Mouse (Mus musculus): Measurements from ENCODE around the gene Dap. TPM values are rescaled to one million over a fixed set of nuclear protein-coding genes. Genes with fewer than 3 reads are reported as not detected.

The Dap gene
- polyA plus RNA-seq, 1 experiment from 2014 or later, result 148 TPM

DNA sequence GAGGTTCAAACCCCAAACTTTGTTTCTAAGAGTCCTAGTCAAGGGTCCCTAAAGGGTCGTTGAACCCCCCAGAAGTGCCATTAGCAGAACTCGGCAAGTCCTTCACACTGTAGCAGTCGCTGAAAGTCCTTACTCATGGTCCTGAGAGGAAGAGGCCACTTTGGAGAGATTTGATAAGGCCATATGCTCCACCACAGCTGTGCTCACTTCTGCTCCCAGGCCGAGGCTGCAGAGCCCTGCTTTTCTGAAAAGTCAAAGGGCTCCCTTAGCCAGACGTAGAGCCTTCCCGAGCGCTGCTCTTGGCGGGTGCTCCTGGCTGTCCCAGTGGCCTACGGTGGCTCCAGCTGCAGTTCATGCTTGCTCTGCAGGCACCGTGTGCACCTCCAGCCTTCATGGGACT, 49.4 kb downstream of the Dap start:
- TF ChIP-seq CTCF (IDR thresholded peaks at IDR 0.05) (no peak), EP300 (IDR thresholded peaks at IDR 0.05) (no peak)
- Histone ChIP-seq H3K9me3 (ENCODE audit: low read length) (no peaks in the 10 kb centered on the region), H3K27me3 (replicated peaks; ENCODE audit: insufficient read depth, low read length) (no peaks in the 10 kb centered on the region), H3K4me2 (replicated peaks; ENCODE audit: low read depth, low read length) (no peak overlapping the region), H3K36me3 (ENCODE audit: insufficient read depth, low read length) (peaks cover 11% of the 10 kb centered on the region; the same call in 1 of the 2 replicates), H3K9ac (replicated peaks; ENCODE audit: low read depth) (no peak overlapping the region), H3K4me3 (ENCODE audit: low read depth, low read length) (no peak overlapping the region), H3K27ac (ENCODE audit: low read length) (no peak overlapping the region), H3K4me1 (ENCODE audit: insufficient read depth, low read depth, low read length) (no peaks in the 10 kb centered on the region)
- 46% methylated on average over 10 of the region's 10 CpGs for WGBS
- DNase-seq (ENCODE audit: low spot score) (no peak), ATAC-seq (0 out of 2 replicates have a peak, but pooled peaks have one; percentile 17)

- Histone ChIP-seq H3K27ac (ENCODE audit: low read length) (no peak overlapping the region), H3K4me2 (replicated peaks; ENCODE audit: low read depth, low read length) (no peak overlapping the region), H3K9me3 (ENCODE audit: low read length) (no peaks in the 10 kb centered on the region), H3K36me3 (ENCODE audit: insufficient read depth, low read length) (peaks cover 7% of the 10 kb centered on the region; the same call in 1 of the 2 replicates), H3K27me3 (replicated peaks; ENCODE audit: insufficient read depth, low read length) (no peaks in the 10 kb centered on the region), H3K4me1 (ENCODE audit: insufficient read depth, low read depth, low read length) (no peaks in the 10 kb centered on the region), H3K9ac (replicated peaks; ENCODE audit: low read depth) (no peak overlapping the region), H3K4me3 (ENCODE audit: low read depth, low read length) (no peak overlapping the region)
- WGBS, result 51% methylated on average over 4 of the region's 4 CpGs
- no peak for TF ChIP-seq EP300 (IDR thresholded peaks at IDR 0.05)
- no peak for TF ChIP-seq CTCF (IDR thresholded peaks at IDR 0.05)
- ATAC-seq, result no peak
- no peak for DNase-seq (ENCODE audit: low spot score)
Measured at GRCm38 (mm10) chr15:31278090-31278489, 54.0 kb downstream of the Dap start.

GRCm38 (mm10) chr15:31279120-31279519, 55.0 kb downstream of the Dap start:
- no peaks in the 10 kb centered on the region for H3K4me1 ChIP-seq (ENCODE audit: insufficient read depth, low read depth, low read length)
- no peak for TF ChIP-seq CTCF (IDR thresholded peaks at IDR 0.05)
- no peak for TF ChIP-seq EP300 (IDR thresholded peaks at IDR 0.05)
- DNase-seq (ENCODE audit: low spot score) (no peak), ATAC-seq (no peak)
- 72% methylated on average over 2 of the region's 2 CpGs for WGBS
- H3K9me3 ChIP-seq (ENCODE audit: low read length), result no peaks in the 10 kb centered on the region
- no peaks in the 10 kb centered on the region for H3K27me3 ChIP-seq (replicated peaks; ENCODE audit: insufficient read depth, low read length)
- no peak overlapping the region for H3K9ac ChIP-seq (replicated peaks; ENCODE audit: low read depth)
- H3K36me3 ChIP-seq (ENCODE audit: insufficient read depth, low read length), result no peaks in the 10 kb centered on the region
- no peak overlapping the region for H3K4me2 ChIP-seq (replicated peaks; ENCODE audit: low read depth, low read length)
- no peak overlapping the region for H3K4me3 ChIP-seq (ENCODE audit: low read depth, low read length)
- no peak overlapping the region for H3K27ac ChIP-seq (ENCODE audit: low read length)

DNA sequence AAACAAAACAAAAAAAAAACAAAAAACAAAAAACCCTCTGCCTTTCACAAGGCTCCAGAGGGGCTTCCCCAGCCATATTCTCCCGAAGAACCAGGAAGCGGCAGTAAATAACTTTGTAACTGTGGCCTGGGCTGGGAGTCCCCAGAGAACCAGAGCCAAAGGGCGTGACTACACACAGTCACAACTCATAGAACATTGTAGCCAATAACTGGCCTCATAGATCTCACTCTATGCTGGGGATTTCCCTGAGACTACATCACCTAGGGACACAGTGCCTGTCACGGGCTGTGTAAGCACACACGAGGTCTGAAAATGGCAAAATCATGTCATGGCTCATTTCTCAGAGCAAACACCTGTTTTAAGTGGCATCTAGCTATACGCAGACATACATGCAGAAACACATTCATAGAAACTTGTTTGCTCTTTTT, 55.5 kb downstream of the Dap start:
- no peak overlapping the region for H3K4me3 ChIP-seq (ENCODE audit: low read depth, low read length)
- no peaks in the 10 kb centered on the region for H3K9me3 ChIP-seq (ENCODE audit: low read length)
- H3K4me2 ChIP-seq (replicated peaks; ENCODE audit: low read depth, low read length), result no peak overlapping the region
- no peak overlapping the region for H3K9ac ChIP-seq (replicated peaks; ENCODE audit: low read depth)
- no peak overlapping the region for H3K27ac ChIP-seq (ENCODE audit: low read length)
- WGBS, result 71% methylated on average over 6 of the region's 6 CpGs
- ATAC-seq, result no peak
- H3K27me3 ChIP-seq (replicated peaks; ENCODE audit: insufficient read depth, low read length), result no peaks in the 10 kb centered on the region
- no peak for DNase-seq (ENCODE audit: low spot score)
- TF ChIP-seq CTCF (IDR thresholded peaks at IDR 0.05) (no peak), EP300 (IDR thresholded peaks at IDR 0.05) (no peak)
- H3K4me1 ChIP-seq (ENCODE audit: insufficient read depth, low read depth, low read length), result no peaks in the 10 kb centered on the region
- no peaks in the 10 kb centered on the region for H3K36me3 ChIP-seq (ENCODE audit: insufficient read depth, low read length)

DNA sequence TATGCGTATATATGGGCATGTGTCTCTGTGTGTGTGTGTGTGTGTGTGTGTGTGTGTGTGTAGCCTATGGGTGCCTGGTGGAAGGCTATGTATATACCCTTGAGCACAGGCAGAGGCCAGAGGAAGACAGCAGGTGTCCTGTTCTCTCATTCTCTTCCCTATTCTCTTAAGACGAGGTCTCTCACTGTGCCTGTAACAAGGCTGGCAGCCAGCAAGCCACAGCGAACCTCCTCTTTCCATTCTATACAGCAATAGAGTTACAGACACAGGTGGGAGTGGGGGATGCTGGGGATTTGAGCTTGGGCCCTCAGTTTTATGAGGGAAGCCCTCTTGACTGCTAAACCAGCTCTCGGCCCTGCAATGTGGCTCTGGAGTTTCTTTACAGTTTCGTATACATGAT, 55.9 kb downstream of the Dap start:
- TF ChIP-seq CTCF (IDR thresholded peaks at IDR 0.05) (no peak), EP300 (IDR thresholded peaks at IDR 0.05) (no peak)
- Histone ChIP-seq H3K4me1 (ENCODE audit: insufficient read depth, low read depth, low read length) (no peaks in the 10 kb centered on the region), H3K4me3 (ENCODE audit: low read depth, low read length) (no peak overlapping the region), H3K27ac (ENCODE audit: low read length) (no peak overlapping the region), H3K36me3 (ENCODE audit: insufficient read depth, low read length) (no peaks in the 10 kb centered on the region), H3K4me2 (replicated peaks; ENCODE audit: low read depth, low read length) (no peak overlapping the region), H3K27me3 (replicated peaks; ENCODE audit: insufficient read depth, low read length) (no peaks in the 10 kb centered on the region), H3K9me3 (ENCODE audit: low read length) (no peaks in the 10 kb centered on the region), H3K9ac (replicated peaks; ENCODE audit: low read depth) (no peak overlapping the region)
- no peak for DNase-seq (ENCODE audit: low spot score)
- 91% methylated on average over 5 of the region's 5 CpGs for WGBS
- no peak for ATAC-seq

GRCm38 (mm10) chr15:31280683-31281082, 56.6 kb downstream of the Dap start:
- H3K27ac ChIP-seq (ENCODE audit: low read length), result no peak overlapping the region
- ATAC-seq, result no peak
- no peak overlapping the region for H3K9ac ChIP-seq (replicated peaks; ENCODE audit: low read depth)
- H3K36me3 ChIP-seq (ENCODE audit: insufficient read depth, low read length), result no peaks in the 10 kb centered on the region
- DNase-seq (ENCODE audit: low spot score), result no peak
- H3K4me1 ChIP-seq (ENCODE audit: insufficient read depth, low read depth, low read length), result no peaks in the 10 kb centered on the region
- no peak overlapping the region for H3K4me2 ChIP-seq (replicated peaks; ENCODE audit: low read depth, low read length)
- no peaks in the 10 kb centered on the region for H3K9me3 ChIP-seq (ENCODE audit: low read length)
- no peak overlapping the region for H3K4me3 ChIP-seq (ENCODE audit: low read depth, low read length)
- WGBS, result 56% methylated on average over 2 of the region's 2 CpGs
- no peaks in the 10 kb centered on the region for H3K27me3 ChIP-seq (replicated peaks; ENCODE audit: insufficient read depth, low read length)
- TF ChIP-seq EP300 (IDR thresholded peaks at IDR 0.05) (no peak), CTCF (IDR thresholded peaks at IDR 0.05) (no peak)

DNA sequence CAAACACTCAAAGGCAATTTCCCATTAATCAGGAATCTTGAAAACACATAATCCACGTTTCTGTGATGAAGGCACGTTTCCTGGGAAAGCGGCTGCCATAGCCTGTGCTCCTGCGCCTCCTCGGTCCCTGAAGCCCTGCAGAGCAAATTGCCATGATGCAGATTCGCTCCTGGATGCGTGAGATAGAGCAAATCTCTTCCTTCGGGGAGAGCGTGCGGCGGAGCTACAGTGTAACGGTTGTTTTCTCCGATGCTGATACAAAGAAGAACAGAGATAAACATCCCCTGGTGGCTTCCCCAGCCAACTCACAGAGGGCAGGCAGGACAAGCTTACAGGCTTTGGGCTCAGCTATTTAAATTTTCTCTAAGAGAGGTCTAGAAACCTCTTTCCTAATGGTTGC, 57.7 kb downstream of the Dap start:
- 58% methylated on average over 13 of the region's 13 CpGs for WGBS
- no peaks in the 10 kb centered on the region for H3K27me3 ChIP-seq (replicated peaks; ENCODE audit: insufficient read depth, low read length)
- no peak for ATAC-seq
- H3K4me3 ChIP-seq (ENCODE audit: low read depth, low read length), result no peak overlapping the region
- H3K27ac ChIP-seq (ENCODE audit: low read length), result no peak overlapping the region
- H3K9me3 ChIP-seq (ENCODE audit: low read length), result no peaks in the 10 kb centered on the region
- no peak overlapping the region for H3K4me2 ChIP-seq (replicated peaks; ENCODE audit: low read depth, low read length)
- H3K4me1 ChIP-seq (ENCODE audit: insufficient read depth, low read depth, low read length), result no peaks in the 10 kb centered on the region
- DNase-seq (ENCODE audit: low spot score), result no peak
- no peak overlapping the region for H3K9ac ChIP-seq (replicated peaks; ENCODE audit: low read depth)
- no peaks in the 10 kb centered on the region for H3K36me3 ChIP-seq (ENCODE audit: insufficient read depth, low read length)
- TF ChIP-seq CTCF (IDR thresholded peaks at IDR 0.05) (no peak), EP300 (IDR thresholded peaks at IDR 0.05) (no peak)

All from lung, postnatal 0 days (tissue).